Mouse (Mus musculus) myocyte (in vitro differentiated cells): ENCODE results near the gene Wdr74.
A peak's percentile ranks its signal among the peaks of the same experiment; 100 is the strongest.

Source experiments
- E2F4 ChIP-seq: IDR thresholded peaks from one replicate; pipeline ENCODE4 v1.6.1; 2011; ENCODE audit warnings: mild to moderate bottlenecking, control low read depth, moderate library complexity; ENCODE audit not compliant: insufficient read depth
- MAX ChIP-seq: IDR thresholded peaks from one replicate; pipeline ENCODE4 v1.6.1; 2011; ENCODE audit warnings: low read depth, mild to moderate bottlenecking, control low read depth
- POLR2A ChIP-seq: IDR thresholded peaks from one replicate; pipeline ENCODE4 v1.6.1; 2011; ENCODE audit warnings: low read depth, mild to moderate bottlenecking, control low read depth, moderate library complexity; ENCODE audit not compliant: insufficient read length
- REST ChIP-seq: IDR thresholded peaks from one replicate; pipeline ENCODE4 v1.6.1; 2011; ENCODE audit warnings: mild to moderate bottlenecking, control low read depth, moderate library complexity; ENCODE audit not compliant: insufficient read depth, insufficient read length
- SRF ChIP-seq: IDR thresholded peaks from one replicate; pipeline ENCODE4 v1.6.1; 2011; ENCODE audit warnings: low read depth; ENCODE audit not compliant: control insufficient read depth, insufficient read length
- TCF12 ChIP-seq: IDR thresholded peaks from one replicate; pipeline ENCODE4 v1.6.1; 2011; ENCODE audit warnings: mild to moderate bottlenecking, control low read depth; ENCODE audit not compliant: poor library complexity, insufficient read depth, severe bottlenecking
- USF1 ChIP-seq: IDR thresholded peaks from one replicate; pipeline ENCODE4 v1.6.1; 2011; ENCODE audit warnings: low read depth, mild to moderate bottlenecking, control low read depth, moderate library complexity

GRCm38 (mm10) chr19:8724392-8724791 is 11.2 kb upstream of the Wdr74 start:
- TF ChIP-seq POLR2A (peak; percentile 10), TCF12 (no peak), MAX (no peak), USF1 (no peak), REST (no peak), E2F4 (no peak), SRF (no peak)
